Mouse (Mus musculus) neural tube, embryonic 11.5 days (tissue): Measurements from ENCODE around the gene Dpm2. TPM values are rescaled to one million over a fixed set of nuclear protein-coding genes. Genes with fewer than 3 reads are reported as not detected.

Experiments used
- ATAC-seq: fragments of 200-750 bp; cut with Nextera tagmentation; 2 replicates; pipeline ENCODE4 v1.8.0; 2017; ENCODE audit warnings: moderate number of reproducible peaks, mild to moderate bottlenecking, moderate TSS enrichment, moderate library complexity; ENCODE audit not compliant: insufficient read depth, low FRiP score, low TSS enrichment
- DNase-seq: peaks from one replicate; pipeline ENCODE4 v3.0.0-alpha.2; 2015; ENCODE audit warnings: low spot score
- H3K27ac ChIP-seq: fragments of 300-500 bp; sonication (generic); 2 replicates; pipeline ENCODE4 v1.5.1; 2014; ENCODE audit warnings: low read depth, mild to moderate bottlenecking, low read length
- H3K27me3 ChIP-seq: fragments of 300-500 bp; sonication (generic); 2 replicates; pipeline ENCODE4 v1.6.1; 2014; ENCODE audit warnings: mild to moderate bottlenecking, low read length, mixed read lengths; ENCODE audit not compliant: control insufficient read depth, insufficient read depth
- H3K36me3 ChIP-seq: fragments of 300-500 bp; sonication (generic); 2 replicates; pipeline ENCODE4 v1.6.1; 2014; ENCODE audit warnings: mild to moderate bottlenecking, low read length, moderate library complexity, mixed read lengths; ENCODE audit not compliant: control insufficient read depth, insufficient read depth
- H3K4me1 ChIP-seq: fragments of 300-500 bp; sonication (generic); 2 replicates; pipeline ENCODE4 v1.6.1; 2014; ENCODE audit warnings: low read length, mixed read lengths; ENCODE audit not compliant: control insufficient read depth, insufficient read depth
- H3K4me2 ChIP-seq: fragments of 300-500 bp; sonication (generic); 2 replicates; pipeline ENCODE4 v1.6.1; 2014; ENCODE audit warnings: low read depth, mild to moderate bottlenecking, moderate library complexity
- H3K4me3 ChIP-seq: fragments of 300-500 bp; sonication (generic); 2 replicates; pipeline ENCODE4 v1.5.1; 2014; ENCODE audit warnings: low read depth, low read length
- H3K9ac ChIP-seq: fragments of 300-500 bp; sonication (generic); 2 replicates; pipeline ENCODE4 v1.6.1; 2014; ENCODE audit warnings: mild to moderate bottlenecking, low read length
- H3K9me3 ChIP-seq: fragments of 300-500 bp; sonication (generic); 2 replicates; pipeline ENCODE4 v1.6.1; 2016; ENCODE audit warnings: low read length; ENCODE audit not compliant: control insufficient read depth
- WGBS: fragments of 180-500 bp; shearing (Covaris S2); extraction: QIAGEN DNeasy Blood & Tissue Kit; methylation state at CpG from one replicate; pipeline ENCODE4 v1.1.7; 2014; 5-methylcytosine and 5-hydroxymethylcytosine counted together
- polyA plus RNA-seq: library from polyadenylated mRNA; unstranded; fragments of >200 nt; fragmentation: Nextera tagmentation; extraction: Ambion mirVana; gene quantifications from 2 replicates; pipeline ENCODE4 v1.2.1, GENCODE M21; 2014

Dpm2 gene
- polyA plus RNA-seq: 110 and 111 TPM in 2 replicates

- Histone ChIP-seq H3K27me3 (no peaks in the 10 kb centered on the region), H3K27ac (no peak within 1 kb of the TSS), H3K4me3 (peak within 1 kb of the TSS; percentile 66), H3K9me3 (no peaks in the 10 kb centered on the region), H3K36me3 (peaks cover 6% of the 10 kb centered on the region; the same call in 1 of the 2 replicates), H3K9ac (peak within 1 kb of the TSS; percentile 64), H3K4me1 (peaks cover 7% of the 10 kb centered on the region), H3K4me2 (peak within 1 kb of the TSS; percentile 82)
- 2% methylated on average over 36 of the region's 36 CpGs for WGBS
- DNase-seq: peak; percentile 89
- peak; percentile 72 for ATAC-seq
These were observed at the start of gene Dpm2 for GRCm38 (mm10) chr2:32570698-32571494. Dpm2 (plus strand) TSS chr2:32570858.

GRCm38 (mm10) chr2:32524536-32525031 is 46.1 kb upstream of the Dpm2 start:
- ATAC-seq (no peak), DNase-seq (no peak)
- Histone ChIP-seq H3K36me3 (no peaks in the 10 kb centered on the region), H3K9ac (no peak overlapping the region), H3K9me3 (no peaks in the 10 kb centered on the region), H3K4me2 (no peak overlapping the region), H3K4me1 (no peaks in the 10 kb centered on the region), H3K4me3 (no peak overlapping the region), H3K27ac (no peak overlapping the region), H3K27me3 (no peaks in the 10 kb centered on the region)
- 90% methylated on average over 13 of the region's 13 CpGs for WGBS

GRCm38 (mm10) chr2:32525816-32526215 is 44.8 kb upstream of the Dpm2 start:
- no peaks in the 10 kb centered on the region for H3K36me3 ChIP-seq
- no peaks in the 10 kb centered on the region for H3K27me3 ChIP-seq
- no peak overlapping the region for H3K9ac ChIP-seq
- ATAC-seq: no peak
- no peaks in the 10 kb centered on the region for H3K4me1 ChIP-seq
- 88% methylated on average over 12 of the region's 12 CpGs for WGBS
- H3K4me3 ChIP-seq: no peak overlapping the region
- DNase-seq: no peak
- H3K4me2 ChIP-seq: no peak overlapping the region
- no peak overlapping the region for H3K27ac ChIP-seq
- H3K9me3 ChIP-seq: no peaks in the 10 kb centered on the region

GRCm38 (mm10) chr2:32527468-32527966 is 43.1 kb upstream of the Dpm2 start:
- Histone ChIP-seq H3K4me2 (no peak overlapping the region), H3K27me3 (no peaks in the 10 kb centered on the region), H3K9ac (no peak overlapping the region), H3K27ac (no peak overlapping the region), H3K4me1 (no peaks in the 10 kb centered on the region), H3K9me3 (no peaks in the 10 kb centered on the region), H3K4me3 (no peak overlapping the region), H3K36me3 (no peaks in the 10 kb centered on the region)
- DNase-seq: no peak
- 85% methylated on average over 14 of the region's 14 CpGs for WGBS
- no peak for ATAC-seq

GRCm38 (mm10) chr2:32528326-32528725 is 42.3 kb upstream of the Dpm2 start:
- H3K27me3 ChIP-seq: no peaks in the 10 kb centered on the region
- H3K27ac ChIP-seq: no peak overlapping the region
- H3K36me3 ChIP-seq: no peaks in the 10 kb centered on the region
- no peak for ATAC-seq
- H3K4me2 ChIP-seq: no peak overlapping the region
- WGBS: 90% methylated on average over 1 of the region's 1 CpGs
- no peaks in the 10 kb centered on the region for H3K4me1 ChIP-seq
- DNase-seq: no peak
- no peak overlapping the region for H3K9ac ChIP-seq
- H3K4me3 ChIP-seq: no peak overlapping the region
- no peaks in the 10 kb centered on the region for H3K9me3 ChIP-seq

DNA sequence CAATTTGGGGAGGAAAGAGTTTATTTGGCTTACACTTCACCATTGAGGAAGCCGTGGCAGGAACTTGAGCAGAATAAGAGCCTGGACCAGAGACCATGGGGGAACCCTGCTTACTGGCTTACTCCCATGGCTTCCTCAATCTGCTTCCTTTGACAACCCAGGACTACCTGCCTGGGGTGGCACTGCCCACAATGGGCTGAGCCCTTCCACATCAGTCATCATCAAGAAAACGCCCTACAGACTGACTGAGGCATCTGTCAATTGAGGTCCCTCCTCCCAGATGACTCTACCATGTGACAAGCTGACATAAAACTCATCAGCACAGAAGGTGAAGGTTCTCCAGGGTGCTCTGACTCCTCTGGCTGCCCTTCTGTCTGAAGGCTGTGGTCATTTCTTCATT is 40.2 kb upstream of the Dpm2 start:
- Histone ChIP-seq H3K4me2 (no peak overlapping the region), H3K27me3 (no peaks in the 10 kb centered on the region), H3K36me3 (no peaks in the 10 kb centered on the region), H3K27ac (no peak overlapping the region), H3K9ac (no peak overlapping the region), H3K9me3 (no peaks in the 10 kb centered on the region), H3K4me1 (peaks cover 10% of the 10 kb centered on the region; the same call in 1 of the 2 replicates), H3K4me3 (no peak overlapping the region)
- ATAC-seq (no peak), DNase-seq (no peak)
- 67% methylated on average over 2 of the region's 2 CpGs for WGBS

DNA sequence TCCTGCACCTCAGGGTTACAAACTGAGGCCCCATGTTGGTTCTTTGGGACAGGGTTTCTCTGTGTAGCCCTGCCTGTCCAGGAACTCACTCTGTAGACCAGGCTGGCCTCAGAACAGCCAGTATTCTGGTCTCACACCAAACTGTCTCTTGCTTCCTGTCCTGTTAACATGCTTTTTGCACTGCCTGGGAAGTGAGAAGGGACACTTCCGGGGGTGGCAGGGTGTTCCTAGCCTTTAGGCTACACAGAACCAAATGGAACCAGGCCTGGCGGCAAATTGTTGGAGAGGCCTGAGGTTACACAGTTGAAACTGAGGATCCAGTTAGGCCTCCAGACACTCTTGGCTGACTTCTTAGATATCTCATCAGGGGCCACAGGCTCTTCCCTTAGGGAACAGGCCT is 37.5 kb upstream of the Dpm2 start:
- H3K9me3 ChIP-seq: no peaks in the 10 kb centered on the region
- no peak for ATAC-seq
- 88% methylated on average over 2 of the region's 2 CpGs for WGBS
- no peak overlapping the region for H3K9ac ChIP-seq
- H3K27ac ChIP-seq: no peak overlapping the region
- H3K4me1 ChIP-seq: peaks cover 32% of the 10 kb centered on the region
- no peak overlapping the region for H3K4me2 ChIP-seq
- H3K27me3 ChIP-seq: no peaks in the 10 kb centered on the region
- H3K36me3 ChIP-seq: no peaks in the 10 kb centered on the region
- DNase-seq: no peak
- no peak overlapping the region for H3K4me3 ChIP-seq

- Histone ChIP-seq H3K9me3 (no peaks in the 10 kb centered on the region), H3K4me2 (peak overlapping the region; percentile 84), H3K4me1 (peaks cover 40% of the 10 kb centered on the region), H3K36me3 (no peaks in the 10 kb centered on the region), H3K4me3 (peak overlapping the region; percentile 86), H3K27ac (peak overlapping the region; percentile 86), H3K27me3 (no peaks in the 10 kb centered on the region), H3K9ac (peak overlapping the region; percentile 63)
- ATAC-seq (no peak), DNase-seq (peak; percentile 69)
- 13% methylated on average over 13 of the region's 13 CpGs for WGBS
These were observed 36.5 kb upstream of the Dpm2 start for GRCm38 (mm10) chr2:32534061-32534732.
